Mouse (Mus musculus) myocyte (in vitro differentiated cells): Measurements from ENCODE around the gene Magix. TPM values are rescaled to one million over a fixed set of nuclear protein-coding genes. Genes with fewer than 3 reads are reported as not detected.
A peak's percentile ranks its signal among the peaks of the same experiment; 100 is the strongest.

Source experiments
- H3K27me3 ChIP-seq: one replicate; pipeline ENCODE4 v1.6.1; 2011; ENCODE audit not compliant: control insufficient read depth, insufficient read depth, insufficient read length
- H3K36me3 ChIP-seq: one replicate; pipeline ENCODE4 v1.6.1; 2011; ENCODE audit not compliant: control insufficient read depth, insufficient read depth
- H3K4me2 ChIP-seq: one replicate; pipeline ENCODE4 v1.6.1; 2011; ENCODE audit warnings: low read depth, control low read depth
- H3K4me3 ChIP-seq: one replicate; pipeline ENCODE4 v1.5.1; 2011; ENCODE audit warnings: mild to moderate bottlenecking, control low read depth, moderate library complexity
- H3K79me2 ChIP-seq: one replicate; pipeline ENCODE4 v1.6.1; 2011; ENCODE audit not compliant: control insufficient read depth, insufficient read depth
- H3ac ChIP-seq: one replicate; pipeline ENCODE4 v1.6.1; 2011; ENCODE audit not compliant: control insufficient read depth, insufficient read length
- CEBPB ChIP-seq: IDR thresholded peaks from 2 replicates; pipeline ENCODE4 v1.6.1; 2011; ENCODE audit warnings: mild to moderate bottlenecking, moderate library complexity; ENCODE audit not compliant: poor library complexity, insufficient read depth, severe bottlenecking
- E2F4 ChIP-seq: IDR thresholded peaks from one replicate; pipeline ENCODE4 v1.6.1; 2011; ENCODE audit warnings: mild to moderate bottlenecking, control low read depth, moderate library complexity; ENCODE audit not compliant: insufficient read depth
- MAX ChIP-seq: IDR thresholded peaks from one replicate; pipeline ENCODE4 v1.6.1; 2011; ENCODE audit warnings: low read depth, mild to moderate bottlenecking, control low read depth
- MYOD1 ChIP-seq, 3 experiments: IDR thresholded peaks; one replicate each; pipeline ENCODE4 v1.6.1; 2011; ENCODE audit warnings: control low read depth in 2 of 3, low read depth in 2 of 3, mild to moderate bottlenecking in 2 of 3, moderate library complexity in 1 of 3; ENCODE audit not compliant: insufficient read length in 2 of 3, control insufficient read depth in 1 of 3
- MYOG ChIP-seq, 3 experiments: IDR thresholded peaks; one replicate each; pipeline ENCODE4 v1.6.1; 2011; ENCODE audit warnings: control low read depth in 2 of 3, low read depth in 2 of 3, mild to moderate bottlenecking in 2 of 3; ENCODE audit not compliant: insufficient read length in 2 of 3, control insufficient read depth in 1 of 3, insufficient read depth in 1 of 3
- POLR2A ChIP-seq: IDR thresholded peaks from one replicate; pipeline ENCODE4 v1.6.1; 2011; ENCODE audit warnings: low read depth, mild to moderate bottlenecking, control low read depth, moderate library complexity; ENCODE audit not compliant: insufficient read length
- POLR2AphosphoS2 ChIP-seq: IDR thresholded peaks from one replicate; pipeline ENCODE4 v1.6.1; 2011; ENCODE audit warnings: low read depth, control low read depth; ENCODE audit not compliant: insufficient read length
- REST ChIP-seq: IDR thresholded peaks from one replicate; pipeline ENCODE4 v1.6.1; 2011; ENCODE audit warnings: mild to moderate bottlenecking, control low read depth, moderate library complexity; ENCODE audit not compliant: insufficient read depth, insufficient read length
- SRF ChIP-seq: IDR thresholded peaks from one replicate; pipeline ENCODE4 v1.6.1; 2011; ENCODE audit warnings: low read depth; ENCODE audit not compliant: control insufficient read depth, insufficient read length
- TCF12 ChIP-seq: IDR thresholded peaks from one replicate; pipeline ENCODE4 v1.6.1; 2011; ENCODE audit warnings: mild to moderate bottlenecking, control low read depth; ENCODE audit not compliant: poor library complexity, insufficient read depth, severe bottlenecking
- TCF3 ChIP-seq: IDR thresholded peaks from one replicate; pipeline ENCODE4 v1.6.1; 2011; ENCODE audit warnings: low read depth, control low read depth; ENCODE audit not compliant: insufficient read length
- USF1 ChIP-seq: IDR thresholded peaks from one replicate; pipeline ENCODE4 v1.6.1; 2011; ENCODE audit warnings: low read depth, mild to moderate bottlenecking, control low read depth, moderate library complexity
- polyA plus RNA-seq: library from polyadenylated mRNA; unstranded; fragments of >200 nt; fragmentation: generic; extraction: Trizol; gene quantifications from one replicate; pipeline ENCODE4 v1.2.1, GENCODE M21; 2012; ENCODE audit warnings: missing spikeins

Magix gene
- polyA plus RNA-seq, 1 experiment = 0.05 TPM

DNA sequence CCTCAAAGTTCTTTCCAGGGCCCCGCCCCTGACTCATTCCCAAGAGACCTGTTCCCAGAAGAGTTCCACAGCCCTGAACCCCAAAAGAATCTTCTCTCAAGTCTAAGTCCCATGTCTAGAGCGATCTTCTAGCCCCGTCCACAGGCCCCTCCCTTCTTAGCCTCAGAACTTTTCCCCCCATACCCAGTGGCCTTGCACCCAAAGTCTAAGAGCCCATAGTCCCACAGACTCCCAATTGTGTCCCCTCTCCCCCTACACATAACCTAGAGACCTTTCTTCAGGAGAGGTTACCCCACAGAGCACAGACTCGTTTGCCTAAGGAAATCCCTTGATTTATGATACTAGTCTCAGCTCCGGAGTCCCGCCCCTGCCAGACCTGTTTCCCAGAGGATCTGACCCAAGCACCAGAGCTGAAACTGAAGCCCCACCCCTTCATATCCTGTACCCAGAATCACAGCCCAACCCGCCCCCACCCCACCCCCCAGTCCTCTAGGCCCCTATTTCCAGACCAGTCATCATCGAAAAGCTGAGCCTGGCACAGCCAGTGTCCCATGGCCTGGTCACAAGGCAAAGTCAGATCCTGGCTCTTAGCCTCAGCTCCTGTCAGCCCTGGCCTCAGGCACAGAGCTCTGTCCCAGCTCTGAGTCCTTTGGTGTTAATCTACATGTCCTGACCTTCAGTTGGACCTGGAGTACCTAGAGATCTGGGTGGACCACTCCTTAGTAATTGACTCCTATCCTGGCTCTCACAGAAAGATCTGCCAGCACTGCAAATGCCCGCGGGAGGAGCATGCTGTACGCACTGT, 22.1 kb downstream of the Magix start:
- TF ChIP-seq USF1 = no peak
- TF ChIP-seq SRF = no peak
- TF ChIP-seq POLR2AphosphoS2 = no peak
- no peak for TF ChIP-seq E2F4
- TF ChIP-seq TCF3 = no peak
- H3K4me2 ChIP-seq = peak overlapping the region; percentile 75
- no peak overlapping the region for H3ac ChIP-seq
- peak overlapping the region; percentile 22 for H3K4me3 ChIP-seq
- no peaks in the 10 kb centered on the region for H3K36me3 ChIP-seq
- H3K79me2 ChIP-seq = no peaks in the 10 kb centered on the region
- no peaks in the 10 kb centered on the region for H3K27me3 ChIP-seq

DNA sequence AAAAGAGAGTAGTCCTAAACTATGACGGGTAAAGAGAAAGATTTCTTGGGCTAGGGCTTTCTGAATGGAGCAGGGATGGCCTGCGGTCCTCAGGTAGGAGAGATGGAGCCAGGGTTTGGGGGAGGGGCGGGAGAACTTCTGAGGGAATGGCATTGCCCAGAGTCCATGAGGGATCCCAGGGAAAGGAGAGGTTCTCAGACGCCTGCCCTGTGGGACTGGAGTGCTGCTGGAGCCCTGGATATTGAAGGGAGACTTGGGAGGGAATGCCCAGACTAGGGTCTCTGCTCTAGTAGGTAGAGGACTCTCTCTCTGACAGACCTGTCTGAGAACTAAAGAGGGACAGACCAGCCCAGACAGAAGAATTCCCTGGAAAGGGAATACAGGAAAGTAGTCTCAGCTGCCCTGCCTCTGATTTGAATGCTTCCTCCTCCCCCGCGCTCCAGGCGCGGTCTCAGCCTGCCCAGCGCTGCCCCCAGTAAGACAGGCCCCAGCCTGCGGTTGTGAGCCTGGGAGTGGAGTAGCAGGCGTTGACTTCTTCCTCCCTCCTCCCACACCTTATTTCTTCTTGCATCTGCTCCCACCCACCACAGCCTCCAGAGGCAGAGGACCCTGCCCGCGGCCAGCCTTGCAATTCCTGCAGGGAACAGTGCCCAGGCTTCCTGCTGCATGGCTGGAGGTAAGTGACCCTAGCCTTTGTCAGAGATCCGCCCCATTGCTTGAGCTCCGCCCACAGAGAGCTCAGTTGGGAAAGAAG, 22.8 kb downstream of the Magix start:
- Histone ChIP-seq H3ac (no peak overlapping the region), H3K4me2 (peak overlapping the region; percentile 75), H3K79me2 (no peaks in the 10 kb centered on the region), H3K4me3 (peak overlapping the region; percentile 22), H3K27me3 (no peaks in the 10 kb centered on the region), H3K36me3 (no peaks in the 10 kb centered on the region)
- TF ChIP-seq TCF12 = no peak
- TF ChIP-seq USF1 = no peak
- no peak for TF ChIP-seq SRF
- TF ChIP-seq POLR2A = no peak
- no peak for TF ChIP-seq E2F4
- no peak for TF ChIP-seq TCF3
- no peak for TF ChIP-seq MYOG (IDR thresholded peaks at IDR 0.05; ENCODE audit: control insufficient read depth in 1 of 3, insufficient read depth in 1 of 3, insufficient read length in 2 of 3, low read depth in 2 of 3)
- TF ChIP-seq REST = no peak
- TF ChIP-seq MAX = no peak
- TF ChIP-seq MYOD1 (IDR thresholded peaks at IDR 0.05; ENCODE audit: control insufficient read depth in 1 of 3, insufficient read length in 2 of 3, low read depth in 2 of 3) = no peak
- no peak for TF ChIP-seq CEBPB
- TF ChIP-seq POLR2AphosphoS2 = no peak

DNA sequence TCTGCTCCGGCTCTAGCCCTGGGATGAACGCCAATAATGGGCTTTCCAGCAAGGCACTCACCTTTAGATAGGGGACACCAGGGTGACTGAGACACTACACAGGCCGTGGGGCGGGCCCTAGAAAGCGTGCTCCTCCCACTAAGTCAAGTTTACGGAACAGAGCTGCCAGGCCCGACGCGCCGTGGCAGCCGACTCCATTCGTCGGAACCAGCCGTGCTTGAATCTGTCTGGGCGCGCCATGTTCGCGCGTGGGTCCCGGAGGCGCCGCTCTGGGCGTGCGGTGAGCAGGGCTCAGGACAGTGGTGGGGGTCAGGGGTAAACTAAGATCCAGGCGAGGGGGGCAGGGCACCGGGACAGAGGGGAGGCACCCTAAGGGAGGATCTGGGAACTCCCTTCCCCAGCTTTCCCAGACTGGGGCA, 23.8 kb downstream of the Magix start, which contains the start of gene Prickle3:
Prickle3 (plus strand) TSS at position 40 of the 419 bp plus-strand sequence.
- H3K4me2 ChIP-seq = peak within 1 kb of the TSS; percentile 75
- H3K79me2 ChIP-seq = no peaks in the 10 kb centered on the region
- H3K4me3 ChIP-seq = peak within 1 kb of the TSS; percentile 22
- TF ChIP-seq SRF (no peak), POLR2AphosphoS2 (peak; percentile 20), POLR2A (peak; percentile 62)
- no peaks in the 10 kb centered on the region for H3K36me3 ChIP-seq
- no peaks in the 10 kb centered on the region for H3K27me3 ChIP-seq
- H3ac ChIP-seq = no peak within 1 kb of the TSS

DNA sequence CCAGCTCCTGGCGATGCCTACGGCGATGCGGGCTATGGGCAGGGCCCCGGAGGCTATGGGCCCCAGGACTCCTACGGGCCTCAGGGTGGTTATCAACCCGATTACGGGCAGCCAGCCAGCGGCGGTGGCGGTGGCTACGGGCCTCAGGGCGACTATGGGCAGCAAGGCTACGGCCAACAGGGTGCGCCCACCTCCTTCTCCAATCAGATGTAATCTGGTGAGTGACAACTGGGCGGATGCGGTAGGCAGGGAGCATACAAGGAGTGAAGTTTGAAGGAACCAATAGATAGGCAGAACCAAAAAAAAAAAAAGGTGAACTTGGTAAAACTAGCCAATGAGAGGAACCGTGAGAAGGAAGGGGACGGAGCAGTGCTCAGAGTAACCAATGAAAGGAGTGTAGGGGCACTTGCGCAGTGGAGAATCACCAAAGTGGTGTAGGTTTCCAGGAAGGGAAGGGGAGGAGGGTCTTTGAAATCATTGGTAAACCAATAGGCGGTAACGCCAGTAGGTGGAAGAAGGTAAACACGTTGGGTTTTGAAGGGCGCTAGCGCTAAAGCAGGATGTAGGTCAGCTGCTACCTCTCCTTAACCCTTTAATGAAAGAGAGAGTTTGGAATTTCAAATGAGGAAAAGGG, 32.3 kb downstream of the Magix start:
- Histone ChIP-seq H3K4me2 (peak overlapping the region; percentile 72), H3K4me3 (peak overlapping the region; percentile 26), H3K27me3 (no peaks in the 10 kb centered on the region), H3K36me3 (no peaks in the 10 kb centered on the region), H3K79me2 (no peaks in the 10 kb centered on the region), H3ac (no peak overlapping the region)
- TF ChIP-seq MYOD1 (IDR thresholded peaks at IDR 0.05; ENCODE audit: control insufficient read depth in 1 of 3, insufficient read length in 2 of 3, low read depth in 2 of 3) (no peak), POLR2AphosphoS2 (peak; percentile 25), POLR2A (peak; percentile 66), SRF (no peak), CEBPB (no peak)

DNA sequence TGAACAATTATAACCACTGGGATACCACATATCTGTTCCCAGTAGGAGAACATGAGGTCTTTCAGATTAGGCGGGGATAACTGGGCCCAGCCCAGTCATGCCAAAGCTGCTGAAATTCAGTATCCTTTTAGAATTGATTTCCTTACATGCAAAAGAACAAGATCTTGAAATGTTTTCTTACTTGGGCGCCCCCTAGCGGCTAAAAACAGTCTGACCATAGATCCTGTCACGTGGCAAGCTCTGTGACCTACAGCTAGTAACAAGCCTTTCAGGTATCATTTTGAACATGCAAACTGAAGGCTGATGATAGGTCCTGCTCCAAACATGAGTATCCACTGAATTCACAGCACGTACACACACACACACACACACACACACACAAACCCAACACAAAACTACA, 35.7 kb downstream of the Magix start:
- no peak overlapping the region for H3ac ChIP-seq
- no peaks in the 10 kb centered on the region for H3K27me3 ChIP-seq
- no peaks in the 10 kb centered on the region for H3K79me2 ChIP-seq
- no peaks in the 10 kb centered on the region for H3K36me3 ChIP-seq
- no peak for TF ChIP-seq MAX
- peak; percentile 93 for TF ChIP-seq USF1
- no peak overlapping the region for H3K4me2 ChIP-seq
- H3K4me3 ChIP-seq = no peak overlapping the region
